Mouse (Mus musculus) CH12.LX (cell line): Measurements from ENCODE around the gene Gm20708. TPM values are rescaled to one million over a fixed set of nuclear protein-coding genes. Genes with fewer than 3 reads are reported as not detected.
A peak's percentile ranks its signal among the peaks of the same experiment; 100 is the strongest.
"Not testable (repeated sequence)": the region's sequence is repeated elsewhere in the genome, so short reads cannot be mapped to it uniquely, and the experiment has no call there.

Experiments used
- DNase-seq: peaks from one replicate; pipeline ENCODE4 v3.0.0-alpha.2; 2013; ENCODE audit errors: extremely low read depth
- H3K27ac ChIP-seq: 2 replicates; pipeline ENCODE4 v1.5.1; 2012; ENCODE audit warnings: low read depth, mild to moderate bottlenecking, control low read depth, moderate library complexity; ENCODE audit not compliant: insufficient read depth
- H3K27me3 ChIP-seq: replicated peaks from 2 replicates; pipeline ENCODE3; 2012; ENCODE audit warnings: inconsistent platforms
- H3K36me3 ChIP-seq, 2 experiments: replicated peaks in 1 of 2; 2 replicates each; pipeline versions ENCODE3 to v1.6.1; 2012; ENCODE audit warnings: inconsistent platforms in 1 of 2, low read length in 1 of 2, mild to moderate bottlenecking in 1 of 2, mixed read lengths in 1 of 2, moderate library complexity in 1 of 2; ENCODE audit not compliant: control insufficient read depth in 1 of 2, insufficient read depth in 1 of 2
- H3K4me1 ChIP-seq, 2 experiments: 2 replicates each; pipeline ENCODE4 v1.6.1; 2012; ENCODE audit warnings: inconsistent platforms in 1 of 2, moderate library complexity in 1 of 2; ENCODE audit not compliant: insufficient read depth in 2 of 2, control insufficient read depth in 1 of 2
- H3K4me2 ChIP-seq: 2 replicates; pipeline ENCODE4 v1.6.1; 2012; ENCODE audit warnings: low read depth, mild to moderate bottlenecking, control low read depth; ENCODE audit not compliant: poor library complexity, insufficient read depth, severe bottlenecking
- H3K4me3 ChIP-seq, 3 experiments: fragments of 150-350 bp in 1 of 3; sonication (generic) in 1 of 3; replicated peaks in 1 of 3; 2 replicates each; pipeline versions ENCODE3 to v1.5.1; 2011 to 2012; ENCODE audit warnings: low read depth in 2 of 3, low read length in 2 of 3, mild to moderate bottlenecking in 2 of 3, moderate library complexity in 2 of 3, control low read depth in 1 of 3, improper control_type of control experiment in 1 of 3, inconsistent platforms in 1 of 3, mixed read lengths in 1 of 3; ENCODE audit not compliant: poor library complexity in 1 of 3
- H3K79me2 ChIP-seq: replicated peaks from 2 replicates; pipeline ENCODE4 v1.6.1; 2012; ENCODE audit warnings: mild to moderate bottlenecking, moderate library complexity; ENCODE audit not compliant: control insufficient read depth, poor library complexity, insufficient read depth, severe bottlenecking; ENCODE audit errors: extremely low read depth
- H3K9ac ChIP-seq: 2 replicates; pipeline ENCODE4 v1.6.1; 2012; ENCODE audit warnings: low read depth, mild to moderate bottlenecking, control low read depth, moderate library complexity; ENCODE audit not compliant: insufficient read depth
- H3K9me3 ChIP-seq: replicated peaks from 2 replicates; pipeline ENCODE3; 2012; ENCODE audit warnings: low read length, inconsistent platforms, mixed read lengths
- BHLHE40 ChIP-seq: IDR thresholded peaks from 2 replicates; pipeline ENCODE4 v1.6.1; 2011; ENCODE audit warnings: mild to moderate bottlenecking, low read depth, low read length, improper control_type of control experiment
- CHD2 ChIP-seq: IDR thresholded peaks from 2 replicates; pipeline ENCODE4 v1.6.1; 2011; ENCODE audit warnings: low read length, improper control_type of control experiment
- CTCF ChIP-seq, 2 experiments: IDR thresholded peaks in 1 of 2; conservative IDR thresholded peaks in 1 of 2; 2 replicates each; pipeline ENCODE4 v1.5.1; 2011 to 2012; ENCODE audit warnings: low read depth in 2 of 2, low read length in 2 of 2, improper control_type of control experiment in 1 of 2, inconsistent platforms in 1 of 2, mild to moderate bottlenecking in 1 of 2, moderate library complexity in 1 of 2
- ETS1 ChIP-seq: conservative IDR thresholded peaks from 2 replicates; pipeline ENCODE4 v1.6.1; 2012; ENCODE audit warnings: low read depth, mild to moderate bottlenecking, inconsistent platforms, low read length, improper control_type of control experiment, moderate library complexity
- MAFK ChIP-seq: IDR thresholded peaks from 2 replicates; pipeline ENCODE4 v1.6.1; 2011; ENCODE audit warnings: low read length, improper control_type of control experiment; ENCODE audit not compliant: insufficient replicate concordance
- MEF2A ChIP-seq: IDR thresholded peaks from 2 replicates; pipeline ENCODE4 v1.6.1; 2014; ENCODE audit warnings: low read depth, mild to moderate bottlenecking, inconsistent platforms, low read length, improper control_type of control experiment, borderline replicate concordance
- POLR2A ChIP-seq: IDR thresholded peaks from 2 replicates; pipeline ENCODE4 v1.6.1; 2011; ENCODE audit warnings: low read depth, mild to moderate bottlenecking, improper control_type of control experiment, low read length
- SIN3A ChIP-seq: IDR thresholded peaks from 2 replicates; pipeline ENCODE4 v1.6.1; 2012; ENCODE audit warnings: low read length, improper control_type of control experiment, inconsistent platforms
- TBP ChIP-seq: conservative IDR thresholded peaks from 2 replicates; pipeline ENCODE4 v1.6.1; 2011; ENCODE audit warnings: low read depth, low read length, improper control_type of control experiment
- TCF12 ChIP-seq: IDR thresholded peaks from 2 replicates; pipeline ENCODE4 v1.6.1; 2014; ENCODE audit warnings: low read depth, mild to moderate bottlenecking, inconsistent platforms, low read length, improper control_type of control experiment
- UBTF ChIP-seq: IDR thresholded peaks from 2 replicates; pipeline ENCODE4 v1.6.1; 2012; ENCODE audit warnings: low read depth, mild to moderate bottlenecking, inconsistent platforms, low read length, improper control_type of control experiment, moderate library complexity
- ZNF384 ChIP-seq: IDR thresholded peaks from 2 replicates; pipeline ENCODE4 v1.6.1; 2012; ENCODE audit warnings: low read depth, low read length, improper control_type of control experiment, inconsistent platforms
- dilution Hi-C: fragments of 300-500 bp; cut with MboI; formaldehyde crosslinking; loops from 2 replicates; pipeline ENCODE4 v1.14.3; 2020; ENCODE audit warnings: low sequenced_read_pairs; ENCODE audit not compliant: extremely low pct_unique_long_range_greater_than_20kb, extremely low pct_ligation_motif_present
- in situ Hi-C: fragments of 300-500 bp; cut with MboI; formaldehyde crosslinking; loops from 3 replicates; pipeline ENCODE4 v1.14.3; 2019; ENCODE audit warnings: low sequenced_read_pairs, low pct_ligation_motif_present, low pct_unique_long_range_greater_than_20kb, mixed read lengths
- polyA plus RNA-seq: library from polyadenylated mRNA; unstranded; fragments of >175 nt; gene quantifications from 2 replicates; pipeline ENCODE4 v1.2.1, GENCODE M21; 2012; ENCODE audit warnings: low read depth; ENCODE audit not compliant: insufficient read length
- total RNA-seq, 2 experiments: library from RNA; depleted of rRNA; stranded (reverse); fragments of 300-350 nt in 1 of 2; fragments of >200 nt in 1 of 2; gene quantifications; 2 replicates each; pipeline ENCODE4 v1.2.3; 2012 to 2014

The Gm20708 gene
- total and polyA plus RNA-seq, 3 experiments, result 0.50 to 1.0 (median 0.80) TPM

- TF ChIP-seq ETS1 (peak; percentile 67; the same call in 1 of the 2 replicates), UBTF (0 out of 2 replicates have a peak, but pooled peaks have one; percentile 59)
Measured at GRCm38 (mm10) chr11:117832086-117832969, 22.9 kb downstream of the Gm20708 start (continued).

- peak in 1 of 2 experiments; percentile 10; a peak in 1 of 4 replicates for TF ChIP-seq CTCF (conservative IDR thresholded peaks at IDR 0.05 in 1 of 2, IDR thresholded peaks at IDR 0.05 in 1 of 2; ENCODE audit: low read depth in 2 of 2, low read length in 2 of 2)
- TF ChIP-seq ZNF384, result peak; percentile 67
- dilution Hi-C loops, in situ Hi-C loops, H3K9ac ChIP-seq, H3K9me3 ChIP-seq, H3K4me2 ChIP-seq, H3K27me3 ChIP-seq, H3K79me2 ChIP-seq, DNase-seq, H3K27ac ChIP-seq, H3K4me3 ChIP-seq: not testable (repeated sequence)
- Histone ChIP-seq H3K36me3 (peaks cover 3 to 29% of the 10 kb centered on the region in 2 experiments), H3K4me1 (peaks cover 11 to 39% of the 10 kb centered on the region in 2 experiments)
Measured at GRCm38 (mm10) chr11:117833509-117833908, 24.0 kb downstream of the Gm20708 start.

- no peak overlapping the region for H3K4me2 ChIP-seq
- no peaks in the 10 kb centered on the region for H3K9me3 ChIP-seq
- no peaks in the 10 kb centered on the region for H3K79me2 ChIP-seq
- TF ChIP-seq MAFK (no peak), POLR2A (no peak)
- dilution Hi-C loops (no loop called here), in situ Hi-C loops (no loop called here)
- H3K27ac ChIP-seq, result no peak overlapping the region
- H3K4me1 ChIP-seq, result peaks cover 5 to 33% of the 10 kb centered on the region in 2 experiments
- H3K27me3 ChIP-seq, result no peaks in the 10 kb centered on the region
- DNase-seq, result no peak
- H3K9ac ChIP-seq, result no peak overlapping the region
- no peak overlapping the region for H3K4me3 ChIP-seq
- peaks cover 3 to 32% of the 10 kb centered on the region in 2 experiments for H3K36me3 ChIP-seq
Measured at GRCm38 (mm10) chr11:117834086-117834485, 24.6 kb downstream of the Gm20708 start.

GRCm38 (mm10) chr11:117836306-117836705 lies 26.8 kb downstream of the Gm20708 start:
- Histone ChIP-seq H3K79me2 (no peaks in the 10 kb centered on the region), H3K4me2 (no peak overlapping the region), H3K9me3 (no peaks in the 10 kb centered on the region), H3K27me3 (no peaks in the 10 kb centered on the region), H3K36me3 (peaks cover 3 to 30% of the 10 kb centered on the region in 2 experiments), H3K9ac (no peak overlapping the region), H3K4me1 (peaks cover 0 to 11% of the 10 kb centered on the region in 2 experiments; a peak in 2 of 4 replicates), H3K4me3 (no peak overlapping the region), H3K27ac (no peak overlapping the region)
- in situ Hi-C loops (no loop called here), dilution Hi-C loops (no loop called here)
- no peak for DNase-seq
- TF ChIP-seq TBP, result no peak
- no peak for TF ChIP-seq SIN3A
- TF ChIP-seq CHD2, result no peak
- TF ChIP-seq TCF12, result no peak
- no peak for TF ChIP-seq BHLHE40
- no peak for TF ChIP-seq MEF2A
